Mouse (Mus musculus) spleen, adult 2 months (tissue): ENCODE results near the gene Unc45a.
A peak's percentile ranks its signal among the peaks of the same experiment; 100 is the strongest.

Source experiments
- CTCF ChIP-seq: fragments of 200-500 bp; IDR thresholded peaks from 2 replicates; pipeline ENCODE4 v1.5.1; 2011; ENCODE audit warnings: mild to moderate bottlenecking, inconsistent platforms; ENCODE audit not compliant: insufficient read depth, insufficient read length, insufficient replicate concordance; ENCODE audit errors: extremely low read depth
- POLR2A ChIP-seq: fragments of 200-500 bp; IDR thresholded peaks from 2 replicates; pipeline ENCODE4 v1.6.1; 2011; ENCODE audit warnings: low read depth, low read length, inconsistent platforms

DNA sequence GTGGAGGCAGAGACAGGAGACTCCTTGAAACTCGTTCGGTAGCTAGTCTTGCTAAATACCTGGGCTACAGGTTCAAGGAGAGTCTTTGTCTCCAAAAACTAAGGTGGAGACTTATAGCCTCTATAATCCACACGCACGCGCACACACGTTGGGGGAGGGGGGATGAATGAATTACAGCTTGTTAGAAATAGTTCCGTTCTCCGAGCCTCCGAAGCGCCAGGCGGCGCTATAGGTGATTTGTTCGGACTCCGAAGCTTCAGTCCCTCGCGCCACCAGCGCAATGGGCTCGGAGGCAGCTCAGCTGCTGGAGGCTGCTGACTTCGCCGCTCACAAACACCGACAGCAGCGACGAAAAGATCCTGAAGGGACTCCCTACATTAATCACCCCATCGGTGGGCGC, 2.1 kb upstream of the Unc45a start, which contains the start of gene Hddc3:
- TF ChIP-seq POLR2A, result peak; percentile 81
- peak; percentile 72; the same call in 1 of the 2 replicates for TF ChIP-seq CTCF
